Mouse (Mus musculus): Measurements from ENCODE around the gene Adgrl4. TPM values are rescaled to one million over a fixed set of nuclear protein-coding genes. Genes with fewer than 3 reads are reported as not detected.

Gene Adgrl4
- total RNA-seq (2015; ENCODE audit: low replicate concordance) (2.7 and 11.3 TPM in 2 replicates), total RNA-seq (2017; ENCODE audit: low replicate concordance) (7.0 and 23.6 TPM in 2 replicates)

DNA sequence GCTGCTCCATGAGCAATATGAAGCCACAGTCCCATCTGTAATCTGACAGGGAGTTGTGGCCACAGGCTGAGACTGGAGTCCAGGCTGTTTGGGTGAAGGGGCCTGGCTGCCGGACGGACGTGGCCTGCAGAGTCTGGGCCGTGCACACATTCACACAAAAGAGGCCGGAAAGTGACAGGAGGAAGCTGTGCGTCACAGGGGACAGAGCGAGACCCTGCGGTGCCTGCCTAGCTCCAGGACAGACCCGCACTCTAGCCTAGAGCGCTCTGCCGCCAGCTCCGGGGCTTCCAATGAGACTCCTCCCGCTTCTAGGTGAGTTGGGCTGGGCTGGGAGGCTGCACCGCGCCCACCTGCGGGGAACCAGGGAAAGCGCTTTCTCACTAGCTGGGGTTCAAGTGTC lies at the start of gene Adgrl4:
Adgrl4 (plus strand) TSS at position 195 of the 400 bp plus-strand sequence.
- no peak for ATAC-seq (replicated peaks; ENCODE audit: low FRiP score, poor library complexity, severe bottlenecking)

DNA sequence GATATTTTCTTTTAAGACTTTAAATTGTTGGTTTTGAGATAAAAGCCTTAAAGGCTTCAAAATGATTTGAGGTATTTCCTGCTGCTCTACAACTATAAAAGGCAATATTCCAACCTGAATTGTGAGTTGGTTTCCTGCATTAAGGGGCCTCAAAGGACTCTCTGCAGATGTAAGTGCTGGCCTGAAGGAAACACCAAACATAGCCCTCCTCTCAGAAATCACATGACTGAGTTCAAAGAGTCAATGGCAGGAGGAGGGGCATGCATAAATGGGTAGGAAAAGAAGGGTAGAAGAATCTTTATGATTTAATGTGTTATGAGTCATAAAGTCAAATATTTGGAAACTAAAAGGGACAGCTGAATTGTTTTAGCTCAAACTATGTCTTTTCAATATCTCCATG lies 46.8 kb upstream of the Adgrl4 start:
- ATAC-seq (replicated peaks; ENCODE audit: low FRiP score, poor library complexity, severe bottlenecking): no peak

DNA sequence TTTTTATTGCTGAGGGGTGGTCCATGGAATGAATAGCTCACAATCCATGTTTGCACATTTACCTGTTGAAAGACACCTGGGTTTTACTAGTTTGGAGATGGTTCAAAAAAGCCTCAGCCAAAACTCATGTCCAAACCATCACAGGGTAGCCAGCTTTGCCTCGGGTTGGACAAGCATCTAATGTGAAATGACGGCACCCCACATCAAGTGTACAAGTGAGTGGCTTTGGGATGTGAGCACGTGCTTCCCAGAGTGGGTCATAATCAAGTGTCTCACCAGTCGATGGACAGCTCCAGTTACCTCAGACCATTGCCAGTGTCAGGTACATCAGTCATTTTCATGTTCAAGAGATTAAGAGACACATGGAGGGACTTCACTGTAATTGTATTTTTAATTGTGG lies 44.8 kb upstream of the Adgrl4 start:
- ATAC-seq (replicated peaks; ENCODE audit: low FRiP score, poor library complexity, severe bottlenecking): no peak

DNA sequence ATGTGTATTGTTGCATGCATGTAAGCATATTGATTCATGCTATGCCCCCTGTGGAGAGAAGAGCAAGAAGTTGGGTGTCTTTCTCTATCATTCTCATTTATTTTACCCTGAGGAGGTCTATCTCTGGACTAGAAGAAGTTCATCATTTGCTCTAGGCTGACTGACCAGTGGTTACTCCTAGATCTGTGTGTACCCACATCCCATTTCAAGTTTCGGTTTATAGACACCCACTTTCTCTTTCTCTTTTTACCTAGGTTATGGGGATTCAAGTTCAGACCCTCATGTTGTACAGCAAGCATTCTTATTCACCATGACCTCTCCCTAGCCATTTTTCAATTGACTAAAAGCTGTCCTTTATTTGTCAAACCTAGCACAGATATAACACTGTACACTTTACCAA lies 44.4 kb upstream of the Adgrl4 start:
- ATAC-seq (replicated peaks; ENCODE audit: low FRiP score, poor library complexity, severe bottlenecking): no peak

DNA sequence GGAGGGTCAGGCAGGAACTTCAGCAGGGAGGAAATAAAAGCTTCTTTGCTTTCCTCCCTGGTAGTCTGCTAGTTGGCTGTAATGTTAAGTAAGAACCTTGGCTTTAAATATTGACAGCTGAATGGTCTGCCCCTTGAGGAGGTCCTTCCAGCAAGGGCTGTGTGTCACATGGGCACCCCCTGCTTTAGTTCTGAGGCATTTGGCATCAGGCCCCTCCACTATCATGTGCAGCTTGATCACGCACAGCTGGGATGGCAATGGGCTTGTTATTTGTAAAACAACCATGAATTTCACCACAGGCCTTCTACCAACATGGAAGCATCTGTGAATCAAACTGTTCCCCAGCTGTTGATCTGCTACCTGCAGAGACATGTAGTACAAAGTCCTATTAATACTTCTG lies 38.4 kb upstream of the Adgrl4 start:
- no peak for ATAC-seq (replicated peaks; ENCODE audit: low FRiP score, poor library complexity, severe bottlenecking)

DNA sequence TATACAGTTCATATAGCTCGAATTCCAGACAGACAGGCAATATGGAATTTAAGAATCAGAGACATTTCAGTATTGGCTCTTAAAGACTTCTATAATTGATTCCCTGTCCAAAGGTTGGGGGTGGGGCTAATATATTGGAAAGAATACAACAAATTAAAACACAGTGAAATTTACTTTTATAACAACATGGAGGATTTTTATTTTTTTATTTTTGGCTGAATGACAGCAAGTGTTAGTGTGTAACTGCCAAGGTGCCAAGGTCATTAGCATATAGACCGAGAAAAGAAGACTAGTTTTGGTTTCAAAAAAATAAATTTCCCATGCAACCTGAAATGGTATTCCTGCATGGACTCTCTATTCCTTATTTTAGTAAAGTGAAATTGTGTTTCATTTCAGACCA lies 26.7 kb upstream of the Adgrl4 start:
- ATAC-seq (replicated peaks; ENCODE audit: low FRiP score, poor library complexity, severe bottlenecking): no peak

DNA sequence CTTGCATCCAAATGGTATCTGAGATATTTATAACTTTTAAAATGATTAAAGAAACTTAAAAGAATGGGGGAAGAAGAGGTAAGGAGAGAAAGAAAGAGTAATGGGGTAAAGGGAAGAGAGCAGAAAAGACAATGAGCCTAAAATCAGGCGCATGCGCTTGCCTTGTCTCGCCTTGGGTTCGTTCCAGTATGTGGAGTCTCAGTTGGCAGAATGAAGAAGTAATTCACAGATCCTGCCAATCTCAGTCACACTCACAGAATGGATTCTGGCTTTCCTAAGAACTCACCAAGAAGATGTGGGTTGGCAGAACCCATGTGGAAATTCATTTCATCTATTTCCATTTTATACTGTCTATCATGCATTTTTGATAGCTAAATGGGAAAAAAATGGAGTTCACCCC lies 26.2 kb upstream of the Adgrl4 start:
- no peak for ATAC-seq (replicated peaks; ENCODE audit: low FRiP score, poor library complexity, severe bottlenecking)

DNA sequence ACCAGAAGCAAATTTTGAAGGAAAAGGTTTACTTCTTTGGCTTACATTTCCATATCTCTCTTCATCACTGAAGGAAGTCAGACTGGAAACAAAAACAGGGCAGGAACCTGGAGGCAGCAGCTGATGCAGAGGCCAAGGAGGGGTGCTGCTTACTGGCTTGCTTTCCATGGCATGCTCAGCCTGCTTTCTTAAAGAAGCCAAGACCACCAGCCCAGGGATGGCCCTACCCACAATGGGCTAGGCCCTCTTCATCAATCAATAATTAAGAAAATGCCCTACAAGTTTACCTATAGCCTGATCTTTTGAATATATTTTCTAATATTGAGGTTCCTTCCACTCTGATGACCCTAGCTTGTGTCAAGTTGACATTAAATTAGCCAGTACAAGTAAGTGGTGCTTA lies 20.8 kb upstream of the Adgrl4 start:
- no peak for ATAC-seq (replicated peaks; ENCODE audit: low FRiP score, poor library complexity, severe bottlenecking)

DNA sequence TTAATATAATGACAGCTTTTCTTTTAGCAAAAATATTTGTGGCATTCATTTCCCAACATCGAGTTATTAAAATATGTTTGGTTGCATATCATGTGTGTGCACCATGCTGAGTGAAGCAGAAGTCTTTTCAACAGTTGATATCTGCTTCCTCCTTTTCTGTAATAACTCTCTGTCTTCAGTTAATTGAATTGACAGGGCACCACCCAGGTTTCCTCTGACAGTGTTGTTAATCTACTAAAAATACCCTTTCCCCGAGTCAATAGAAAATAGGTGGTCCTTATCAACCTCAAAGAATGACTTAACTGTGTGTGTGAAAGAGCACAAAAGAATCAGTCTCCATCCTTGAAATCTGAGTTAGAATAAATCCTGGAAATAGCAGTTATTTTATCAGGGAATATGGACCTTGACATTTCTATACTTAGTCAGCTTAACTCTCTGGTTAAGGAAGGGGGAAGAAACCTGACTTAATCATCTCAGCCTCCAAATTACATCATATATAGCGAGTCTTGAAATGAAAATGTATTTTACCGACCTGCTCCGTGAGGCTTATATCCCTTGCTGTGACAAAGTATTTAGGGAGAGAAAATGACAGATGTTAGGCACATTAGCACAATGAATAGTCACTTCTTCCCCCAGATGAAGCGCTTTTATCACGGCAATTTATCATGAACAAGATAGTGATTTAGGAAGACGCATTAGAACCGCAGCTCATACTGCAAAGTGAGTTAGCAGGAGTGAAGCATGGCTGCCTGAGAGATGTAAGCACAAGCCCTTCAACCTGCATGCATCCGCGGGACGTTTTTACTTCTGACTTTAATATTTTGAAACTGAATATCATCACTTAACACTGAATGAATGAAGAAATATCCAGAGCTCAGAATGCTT lies 19.8 kb upstream of the Adgrl4 start:
- ATAC-seq (replicated peaks; ENCODE audit: low FRiP score, poor library complexity, severe bottlenecking): no peak

DNA sequence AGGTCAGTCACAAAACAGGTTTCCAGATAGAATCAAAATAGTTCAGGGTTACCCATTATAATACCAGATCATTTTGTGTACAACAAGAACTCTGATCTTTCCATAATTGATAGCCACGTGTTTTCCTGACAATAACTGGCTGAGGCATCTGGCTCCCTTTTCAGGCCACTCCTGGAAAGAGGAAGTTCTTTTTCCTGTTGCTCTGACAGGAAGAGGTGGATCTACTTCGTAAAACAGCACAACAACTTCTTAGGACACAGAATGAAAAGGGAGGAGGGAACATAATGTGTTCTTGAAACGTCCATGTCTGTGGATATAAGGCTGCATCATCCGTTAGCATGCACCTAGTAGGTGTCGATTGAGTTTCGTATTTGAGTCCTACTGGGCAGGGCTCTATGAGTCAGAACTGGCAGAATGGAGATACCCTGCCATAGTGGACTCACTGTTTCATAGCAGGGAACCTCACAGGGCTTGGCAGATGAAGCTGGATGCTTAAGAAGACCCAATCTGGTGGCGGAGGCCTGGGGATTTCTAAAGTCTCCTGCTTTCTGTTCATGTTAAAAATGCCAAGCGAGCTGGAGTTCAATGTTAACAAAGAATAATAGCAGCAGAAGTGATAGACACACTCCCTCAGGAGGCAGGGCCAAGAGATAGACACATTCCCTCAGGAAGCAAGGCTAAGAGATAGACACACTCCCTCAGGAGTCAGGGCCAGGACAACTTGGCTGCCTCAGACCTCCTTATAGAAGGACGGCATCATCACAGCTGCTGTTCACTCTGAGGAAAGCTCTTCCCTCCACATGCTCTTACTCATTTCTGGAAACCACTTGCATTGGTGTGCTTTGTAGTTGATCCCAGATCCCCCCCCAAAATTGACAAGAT lies 13.1 kb upstream of the Adgrl4 start:
- no peak for ATAC-seq (replicated peaks; ENCODE audit: low FRiP score, poor library complexity, severe bottlenecking)

DNA sequence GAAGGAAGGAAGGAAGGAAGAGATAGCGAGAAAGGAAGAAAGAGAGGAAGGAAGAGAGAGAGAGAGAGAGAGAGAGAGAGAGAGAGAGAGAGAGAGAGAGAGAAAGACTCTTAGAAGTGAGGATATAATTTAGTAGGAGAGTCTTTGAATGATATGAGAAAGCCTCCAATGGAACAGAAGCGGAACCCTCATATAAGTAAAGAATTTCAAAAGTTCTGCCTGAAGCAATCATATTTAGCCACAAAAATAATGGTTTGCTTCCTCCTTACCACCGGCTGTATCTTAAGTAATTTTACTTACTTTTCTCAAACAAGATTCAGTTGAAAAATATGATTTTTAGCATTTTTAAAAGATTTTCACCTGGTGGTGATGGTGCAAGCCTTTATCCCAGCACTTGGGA lies 7.6 kb upstream of the Adgrl4 start:
- ATAC-seq (replicated peaks; ENCODE audit: low FRiP score, poor library complexity, severe bottlenecking): no peak

DNA sequence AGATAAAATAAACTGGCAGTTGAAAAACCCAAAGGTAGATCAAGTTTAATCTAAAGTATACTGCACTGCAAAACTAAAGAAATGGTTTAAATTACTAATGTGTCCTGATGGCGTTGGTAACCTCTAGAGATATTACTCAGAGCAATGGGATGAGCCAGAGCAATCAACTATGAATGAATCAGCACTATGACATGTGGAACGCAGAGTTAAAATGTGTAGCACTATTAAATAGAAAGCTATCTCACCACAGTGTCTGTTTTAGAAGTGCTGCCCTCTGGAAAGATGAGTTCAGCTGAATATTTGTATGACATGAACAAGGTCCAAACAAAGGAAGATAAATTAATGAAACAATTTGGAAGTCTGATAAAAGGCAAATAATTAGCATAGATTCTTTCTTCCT lies 6.2 kb upstream of the Adgrl4 start:
- no peak for ATAC-seq (replicated peaks; ENCODE audit: low FRiP score, poor library complexity, severe bottlenecking)

DNA sequence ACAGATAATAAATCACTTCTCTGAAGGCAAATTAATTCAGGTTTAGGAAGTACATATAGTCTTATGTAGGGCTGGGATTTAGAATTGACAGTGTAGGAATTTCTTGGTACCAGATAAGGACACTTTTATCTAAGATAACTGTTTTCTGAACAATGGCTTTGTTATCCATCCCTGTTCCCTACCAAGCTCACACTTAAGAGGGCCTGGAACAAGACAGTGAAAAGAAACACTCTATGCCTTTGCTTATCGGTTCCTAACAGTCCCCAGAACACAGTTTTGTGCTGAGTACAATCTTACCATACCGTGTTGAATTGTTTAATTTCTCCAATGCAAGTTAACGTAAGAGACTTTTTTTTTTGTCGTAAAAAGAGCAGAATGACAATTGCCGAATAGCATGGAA lies 677 bp downstream of the Adgrl4 start:
- ATAC-seq (replicated peaks; ENCODE audit: low FRiP score, poor library complexity, severe bottlenecking): no peak

DNA sequence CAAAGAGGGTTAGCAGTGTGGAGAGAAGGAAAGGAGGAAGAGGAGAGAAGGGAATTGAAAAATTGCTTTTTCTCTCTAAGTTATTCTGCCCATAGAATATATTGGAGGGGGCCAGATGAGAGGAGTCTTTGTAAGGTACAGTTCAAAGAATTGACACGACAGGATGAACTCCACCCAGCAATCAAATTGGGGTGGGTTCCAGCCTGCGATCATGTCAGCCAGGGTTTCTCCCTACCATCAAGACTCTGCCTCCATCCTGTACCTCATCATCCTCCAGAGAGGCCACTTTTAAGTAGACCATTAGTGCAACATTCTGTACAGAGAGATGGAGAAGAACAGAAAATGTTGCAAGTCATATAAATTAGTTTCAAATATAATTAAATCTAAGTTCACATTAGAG lies 2.3 kb downstream of the Adgrl4 start:
- no peak for ATAC-seq (replicated peaks; ENCODE audit: low FRiP score, poor library complexity, severe bottlenecking)

DNA sequence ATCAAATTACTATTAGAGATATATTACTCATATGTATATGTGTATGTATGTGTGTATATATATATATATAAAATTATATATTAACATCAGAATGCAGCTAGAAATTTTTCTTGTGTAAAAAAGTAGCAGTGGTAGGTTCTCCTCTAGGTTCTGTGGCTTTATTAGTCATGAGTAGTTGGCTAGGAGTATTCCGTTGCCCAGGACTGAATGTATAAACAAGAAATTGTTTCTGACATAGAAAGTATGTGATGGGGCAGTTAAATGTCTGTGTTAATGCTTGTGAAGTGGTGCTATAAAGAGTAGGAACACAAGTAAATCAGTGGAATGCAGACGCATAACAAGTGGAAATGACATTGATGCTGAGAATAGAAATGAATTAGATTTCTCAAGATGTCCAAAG lies 4.3 kb downstream of the Adgrl4 start:
- no peak for ATAC-seq (replicated peaks; ENCODE audit: low FRiP score, poor library complexity, severe bottlenecking)

DNA sequence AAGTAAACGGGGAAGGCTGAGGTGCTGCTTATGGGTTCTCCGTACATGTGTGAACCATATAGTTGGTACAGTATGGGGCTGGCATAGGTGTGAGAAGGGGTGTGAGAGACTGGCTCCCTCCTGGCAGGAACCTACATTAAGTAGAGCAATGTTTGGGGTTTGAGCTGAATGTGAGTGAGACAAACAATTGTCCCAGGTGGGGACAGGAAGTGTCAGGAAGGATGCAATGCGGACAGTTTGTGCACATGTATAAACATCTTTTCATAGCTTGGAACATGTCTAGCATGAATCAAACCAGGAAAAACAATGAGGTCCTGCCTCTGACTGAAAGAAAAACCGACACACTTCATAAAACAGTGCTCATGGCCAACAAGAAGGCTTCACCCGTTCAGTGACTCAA lies 5.8 kb downstream of the Adgrl4 start:
- ATAC-seq (replicated peaks; ENCODE audit: low FRiP score, poor library complexity, severe bottlenecking): no peak

DNA sequence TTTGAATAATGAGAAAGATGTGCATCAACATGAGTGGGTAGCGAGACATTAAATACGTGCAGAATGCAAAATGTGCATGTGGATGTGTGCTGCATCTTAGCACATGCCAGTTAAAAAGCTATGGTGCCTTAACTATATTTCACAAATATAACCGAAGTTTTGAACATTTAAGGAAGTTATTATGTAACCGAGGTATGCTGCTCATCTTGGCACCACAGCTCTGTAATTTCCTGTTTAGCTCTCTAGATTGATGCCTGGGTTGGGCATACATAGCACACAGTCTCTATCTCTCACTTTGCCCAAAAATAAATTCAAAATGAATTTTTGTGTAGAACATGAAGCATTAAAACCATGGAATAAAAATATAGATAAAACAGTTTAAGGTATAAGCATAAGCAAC lies 6.6 kb downstream of the Adgrl4 start:
- no peak for ATAC-seq (replicated peaks; ENCODE audit: low FRiP score, poor library complexity, severe bottlenecking)

DNA sequence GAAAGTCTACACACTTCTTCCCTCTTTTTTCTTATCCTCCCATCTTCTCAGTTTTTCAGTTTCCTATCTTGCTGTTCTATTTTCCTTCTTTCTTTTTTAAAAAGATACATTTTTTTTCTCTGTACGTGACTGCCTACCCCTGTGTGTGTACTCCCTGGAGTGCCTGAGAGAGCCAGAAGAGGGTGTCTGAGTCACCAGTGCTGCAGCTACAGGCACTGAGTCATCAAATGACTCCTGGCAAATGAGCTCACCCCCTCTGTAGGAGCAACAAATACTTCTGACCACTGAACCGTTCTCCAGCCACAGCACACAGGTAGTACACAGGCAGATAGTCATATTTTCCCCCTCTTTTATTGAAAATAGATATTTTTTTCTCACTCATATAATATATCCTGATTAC lies 8.2 kb downstream of the Adgrl4 start:
- no peak for ATAC-seq (replicated peaks; ENCODE audit: low FRiP score, poor library complexity, severe bottlenecking)

DNA sequence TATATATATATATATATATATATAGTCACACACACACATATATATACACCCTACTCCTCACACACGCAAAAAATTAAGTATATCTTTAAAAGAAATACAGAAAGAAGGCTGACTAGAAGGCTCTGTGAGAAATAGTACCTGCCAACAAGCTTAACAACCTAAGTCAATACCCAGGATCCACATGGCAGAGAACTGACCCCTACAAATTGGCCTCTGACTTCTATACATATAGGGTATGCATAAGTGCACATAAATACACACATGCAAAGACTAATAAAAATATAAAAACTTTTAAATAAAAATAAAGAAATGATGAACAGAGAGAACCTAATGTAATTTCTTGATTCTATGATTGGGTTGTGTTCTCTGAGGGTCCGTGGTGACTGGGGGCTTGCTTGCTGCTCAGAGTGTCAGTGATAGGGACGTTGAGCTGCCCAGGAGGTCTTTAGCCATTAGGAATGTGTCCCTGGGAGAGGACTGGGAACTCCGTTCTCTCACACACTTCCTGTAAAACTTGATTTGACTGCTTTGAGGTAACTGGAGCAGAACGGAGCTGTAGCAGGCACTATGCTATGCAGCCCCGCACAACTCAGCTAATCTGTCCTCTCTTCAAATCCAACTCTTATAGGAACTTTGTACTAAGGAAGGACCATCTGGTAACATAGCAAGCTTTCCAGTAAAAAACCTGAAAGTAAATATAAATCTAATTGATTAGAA lies 17.5 kb downstream of the Adgrl4 start:
- no peak for ATAC-seq (replicated peaks; ENCODE audit: low FRiP score, poor library complexity, severe bottlenecking)

DNA sequence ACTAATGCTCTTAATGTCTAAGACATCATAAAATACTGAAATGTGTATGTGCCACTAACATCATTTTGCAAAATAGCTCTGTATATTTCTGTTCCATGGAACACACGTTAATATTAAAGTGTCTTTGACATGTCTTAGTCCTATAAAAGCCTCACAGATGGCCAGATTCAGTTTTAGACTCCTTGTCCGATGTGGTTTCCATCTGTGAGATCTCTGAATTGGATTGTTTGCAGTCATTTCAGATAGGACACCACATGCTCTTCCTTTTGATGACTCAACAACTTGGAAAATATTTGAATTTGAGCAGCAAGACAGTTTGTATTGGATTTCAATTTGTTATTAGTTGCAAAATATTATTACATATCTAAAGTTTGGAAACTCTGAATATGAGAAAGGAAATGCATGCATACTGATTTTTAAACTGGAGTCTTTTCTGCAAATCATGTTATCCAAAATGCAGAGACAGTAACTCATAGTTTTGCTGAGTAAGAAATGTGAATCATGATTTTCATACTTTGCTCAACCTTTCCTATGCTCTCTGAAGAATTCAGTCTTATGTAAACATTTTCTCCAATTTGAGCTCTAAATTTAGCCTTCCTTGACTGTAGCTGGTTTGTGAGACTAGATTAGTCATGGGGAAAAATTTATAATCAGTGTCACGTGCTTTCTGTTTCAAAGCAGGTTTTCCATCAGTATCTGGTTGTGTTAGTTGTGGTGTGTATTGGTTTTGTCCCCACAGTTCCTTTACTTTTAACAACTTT lies 21.9 kb downstream of the Adgrl4 start:
- no peak for ATAC-seq (replicated peaks; ENCODE audit: low FRiP score, poor library complexity, severe bottlenecking)

Measured in erythroblast, adult 5-6 weeks (primary cell).